Mouse (Mus musculus) forebrain, embryonic 13.5 days (tissue): ENCODE measurements at regions not wholly inside any gene's neighbourhood (a gene's known extent, or its start where the extent isn't known, plus 50 kb on each side); places are given as distances from the start of the nearest gene placed in this dataset.

Source experiments
- ATAC-seq: fragments of 200-750 bp; cut with Nextera tagmentation; 2 replicates; pipeline ENCODE4 v1.8.0; 2017
- H3K27ac ChIP-seq: fragments of 300-500 bp; sonication (generic); 2 replicates; pipeline ENCODE4 v1.5.1; 2015; ENCODE audit warnings: inconsistent platforms, mild to moderate bottlenecking, moderate library complexity
- H3K27me3 ChIP-seq: fragments of 300-500 bp; sonication (generic); 2 replicates; pipeline ENCODE4 v1.6.1; 2015; ENCODE audit warnings: mild to moderate bottlenecking, inconsistent platforms
- H3K36me3 ChIP-seq: fragments of 300-500 bp; sonication (generic); 2 replicates; pipeline ENCODE4 v1.6.1; 2015; ENCODE audit warnings: mild to moderate bottlenecking, inconsistent platforms; ENCODE audit not compliant: poor library complexity, severe bottlenecking
- H3K4me1 ChIP-seq: fragments of 300-500 bp; sonication (generic); 2 replicates; pipeline ENCODE4 v1.6.1; 2015; ENCODE audit warnings: inconsistent platforms
- H3K4me2 ChIP-seq: fragments of 300-500 bp; sonication (generic); 2 replicates; pipeline ENCODE4 v1.6.1; 2015; ENCODE audit warnings: inconsistent platforms, mild to moderate bottlenecking, moderate library complexity
- H3K4me3 ChIP-seq: fragments of 300-500 bp; sonication (generic); 2 replicates; pipeline ENCODE4 v1.5.1; 2015; ENCODE audit warnings: mild to moderate bottlenecking, inconsistent platforms
- H3K9ac ChIP-seq: fragments of 300-500 bp; sonication (generic); 2 replicates; pipeline ENCODE4 v1.6.1; 2015; ENCODE audit warnings: mild to moderate bottlenecking, inconsistent platforms
- H3K9me3 ChIP-seq: fragments of 300-500 bp; sonication (generic); replicated peaks from 2 replicates; pipeline ENCODE4 v1.6.1; 2016; ENCODE audit warnings: inconsistent platforms
- WGBS: fragments of 180-500 bp; shearing (Covaris S2); methylation state at CpG from one replicate; pipeline ENCODE4 v1.1.7; 2015; 5-methylcytosine and 5-hydroxymethylcytosine counted together

DNA sequence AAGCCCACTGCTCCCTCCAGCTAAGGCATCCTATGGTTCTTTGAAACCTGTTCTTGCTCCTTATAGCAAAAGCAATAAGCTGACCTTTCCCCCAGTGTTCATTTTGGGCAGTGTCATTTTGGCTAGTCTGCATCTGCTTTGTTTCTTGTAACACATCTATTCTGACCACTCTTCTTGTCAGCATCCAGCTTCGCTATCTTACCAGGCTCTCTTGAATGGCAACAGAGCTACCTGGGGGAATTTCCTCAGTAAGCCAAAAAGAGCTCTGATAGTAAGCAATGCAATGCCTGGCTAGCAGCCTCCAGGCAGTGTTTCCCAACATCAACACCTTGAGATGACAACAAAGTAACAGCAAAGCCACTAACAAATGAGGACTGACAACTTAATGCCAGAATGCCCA is 429.0 kb upstream of the Gulo start:
- H3K27me3 ChIP-seq = no peaks in the 10 kb centered on the region
- no peaks in the 10 kb centered on the region for H3K36me3 ChIP-seq
- H3K9me3 ChIP-seq = no peaks in the 10 kb centered on the region
- no peak overlapping the region for H3K27ac ChIP-seq
- WGBS = 82% methylated on average over 1 of the region's 1 CpGs
- no peak for ATAC-seq
- no peak overlapping the region for H3K9ac ChIP-seq
- H3K4me2 ChIP-seq = no peak overlapping the region
- H3K4me3 ChIP-seq = no peak overlapping the region
- H3K4me1 ChIP-seq = no peaks in the 10 kb centered on the region

DNA sequence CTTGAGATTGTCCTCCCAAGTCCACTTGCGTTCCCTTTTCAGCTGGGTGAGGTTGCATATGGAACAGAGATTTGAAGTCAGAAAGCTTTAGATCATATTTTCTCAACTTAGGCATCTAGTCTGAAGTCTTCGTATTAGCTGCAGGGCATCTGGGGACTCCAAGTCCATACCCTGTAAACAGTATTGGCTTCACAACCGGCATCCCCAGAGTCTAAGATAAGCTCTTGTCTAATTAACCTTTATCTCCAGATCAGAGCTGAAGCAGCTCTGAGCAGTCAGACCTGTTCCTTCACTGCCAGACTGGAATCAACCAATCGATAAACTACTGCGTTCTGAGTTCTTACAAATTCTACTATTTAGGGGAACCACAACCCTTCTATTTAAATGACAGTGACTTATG is 422.6 kb upstream of the Gulo start:
- Histone ChIP-seq H3K27me3 (no peaks in the 10 kb centered on the region), H3K9me3 (no peaks in the 10 kb centered on the region), H3K4me3 (no peak overlapping the region), H3K27ac (no peak overlapping the region), H3K36me3 (no peaks in the 10 kb centered on the region), H3K4me1 (no peaks in the 10 kb centered on the region), H3K4me2 (no peak overlapping the region), H3K9ac (no peak overlapping the region)
- WGBS = 91% methylated on average over 5 of the region's 5 CpGs
- no peak for ATAC-seq

GRCm38 (mm10) chr14:66424141-66424540 is 415.1 kb upstream of the Gulo start:
- H3K27ac ChIP-seq = no peak overlapping the region
- H3K4me2 ChIP-seq = peak overlapping the region; percentile 5; the same call in 1 of the 2 replicates
- ATAC-seq = peak; percentile 53; the same call in 1 of the 2 replicates

More at GRCm38 (mm10) chr14:66424141-66424540, 415.1 kb upstream of the Gulo start:
- H3K9ac ChIP-seq = no peak overlapping the region
- no peak overlapping the region for H3K4me3 ChIP-seq
- H3K4me1 ChIP-seq = peaks cover 20% of the 10 kb centered on the region
- H3K9me3 ChIP-seq = no peaks in the 10 kb centered on the region
- no peaks in the 10 kb centered on the region for H3K36me3 ChIP-seq
- 1% methylated on average over 5 of the region's 5 CpGs for whole genome bisulfite sequencing
- H3K27me3 ChIP-seq = no peaks in the 10 kb centered on the region
